Comparison of ENCODE assay signal across 25 mouse cellular contexts in the genomic region with DNA sequence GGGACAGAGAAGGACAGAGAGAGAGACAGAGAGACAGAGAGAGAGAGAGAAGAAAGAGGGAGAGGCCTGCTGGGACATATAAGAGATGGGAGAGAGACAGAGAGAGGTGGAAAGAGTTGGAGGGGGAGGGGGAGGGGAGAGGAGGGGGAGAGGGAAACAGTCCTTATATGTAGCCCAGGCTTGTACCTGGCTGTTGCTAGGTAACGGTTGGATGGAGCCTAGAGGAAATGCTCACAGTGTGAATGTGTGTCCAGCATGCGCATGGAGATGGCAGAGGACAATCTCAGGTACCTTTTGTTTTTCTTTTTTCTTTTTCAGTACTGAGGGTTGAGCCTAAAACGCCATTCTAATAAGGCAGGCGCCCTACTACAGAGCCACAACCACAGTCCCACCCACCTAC. TPM values are rescaled to one million over a fixed set of nuclear protein-coding genes. Genes with fewer than 3 reads are reported as not detected.
"Had no signal": no experiment of that assay in that cellular context is flagged by ENCODE, and none has a peak within 500 bp of the region (broad histone marks: within the 10 kb centered on the region; RNA-seq: fewer than 3 reads in every experiment).

No protein-coding gene starts in this region.

- H3K27me3 ChIP-seq: limb, embryonic 13.5 days; liver, embryonic 12.5 days; liver, embryonic 15.5 days; lung, embryonic 15.5 days; megakaryocyte, embryonic 14.5 days; neural tube, embryonic 13.5 days had no signal

- DNase-seq: kidney, adult 2 months; kidney, postnatal 25 days; liver; lung, adult 18-20 months; lung, postnatal 10 days; lung, postnatal 36 days; midbrain, embryonic 14.5 days; retina, postnatal 1 day; thymus, adult 18-20 months had no signal

- H3K9me3 ChIP-seq: limb, embryonic 10.5 days; limb, embryonic 13.5 days; liver, embryonic 12.5 days; liver, embryonic 15.5 days; lung, embryonic 15.5 days; neural tube, embryonic 13.5 days had no signal

- H3K36me3 ChIP-seq: limb, embryonic 10.5 days; lung, embryonic 15.5 days; neural tube, embryonic 13.5 days had no signal

- H3K9ac ChIP-seq: limb, embryonic 13.5 days; liver, embryonic 12.5 days; liver, embryonic 15.5 days; lung, embryonic 15.5 days; neural tube, embryonic 13.5 days had no signal

- ATAC-seq: liver, embryonic 12.5 days had no signal

- H3K4me2 ChIP-seq: limb, embryonic 13.5 days; liver, embryonic 12.5 days; liver, embryonic 15.5 days; lung, embryonic 15.5 days; midbrain, embryonic 11.5 days; neural tube, embryonic 13.5 days had no signal

- H3K27ac ChIP-seq: kidney, postnatal 0 days; limb, embryonic 10.5 days; limb, embryonic 13.5 days; liver, embryonic 12.5 days; liver, embryonic 15.5 days; lung, embryonic 15.5 days; neural tube, embryonic 13.5 days had no signal

- H3K4me3 ChIP-seq: layer of hippocampus, adult 2 months; limb, embryonic 10.5 days; limb, embryonic 13.5 days; liver, embryonic 12.5 days; liver, embryonic 15.5 days; lung, embryonic 15.5 days; megakaryocyte, embryonic 14.5 days; myocyte; neural tube, embryonic 13.5 days had no signal

- H3K4me1 ChIP-seq: lung, embryonic 15.5 days; megakaryocyte, embryonic 14.5 days; neural tube, embryonic 13.5 days had no signal

RNA-seq across cellular contexts. Expression of a gene that starts 37.4 kb away (rescaled TPM):
- polyA plus RNA-seq: kidney, adult 2 months; kidney, embryonic 14.5 days; kidney, postnatal 0 days; large intestine, adult 2 months; limb, embryonic 10.5 days; limb, embryonic 13.5 days; liver, embryonic 12.5 days; liver, embryonic 15.5 days; lung, embryonic 15.5 days; midbrain, embryonic 11.5 days; midbrain, embryonic 14.5 days; myocyte; neural tube, embryonic 13.5 days; small intestine, adult 2 months; spleen, adult 2 months; stomach, embryonic 16.5 days had no signal
